Comparison of ENCODE assay signal across 11 mouse cellular contexts in genomic region chr8:64841747-64842406, GRCm38 (mm10). TPM values are rescaled to one million over a fixed set of nuclear protein-coding genes. Genes with fewer than 3 reads are reported as not detected.
DNase-seq lines count a peak whose midpoint lies in the region; ATAC-seq and TF ChIP-seq lines count a peak whose summit lies in the region.
"Had no signal": no experiment of that assay in that cellular context is flagged by ENCODE, and none has a peak within 500 bp of the region (broad histone marks: within the 10 kb centered on the region; RNA-seq: fewer than 3 reads in every experiment).

No protein-coding gene starts in this region.

- peak overlapping the region; percentile 29 for H3K4me2 ChIP-seq in heart, embryonic 14.5 days (ENCODE audit: low read length)
- H3K4me2 ChIP-seq in liver, embryonic 11.5 days = no peak overlapping the region
- no peak overlapping the region for H3K4me2 ChIP-seq in midbrain, embryonic 15.5 days
- H3K4me2 ChIP-seq: neural tube, embryonic 13.5 days had no signal

- intact Hi-C loops in left cerebral cortex, adult 2 months (cut with DNase I) = loop anchor here (10.0 kb wide), 1 partner anchor 217 kb away; no protein-coding TSS in a partner anchor
- intact Hi-C loops in left cerebral cortex, postnatal 10 days (cut with DNase I) = loop anchor here (10.0 kb wide), 1 partner anchor 227 kb away; no protein-coding TSS in a partner anchor

- no peak for TF ChIP-seq CTCF in left cerebral cortex, adult 2 months (IDR thresholded peaks at IDR 0.05)

- no peaks in the 10 kb centered on the region for H3K9me3 ChIP-seq in heart, embryonic 14.5 days (ENCODE audit: control insufficient read depth, low read length)
- H3K9me3 ChIP-seq in liver, embryonic 11.5 days (ENCODE audit: control insufficient read depth, low read length) = no peaks in the 10 kb centered on the region
- H3K9me3 ChIP-seq in midbrain, embryonic 15.5 days = no peaks in the 10 kb centered on the region
- H3K9me3 ChIP-seq: neural tube, embryonic 13.5 days had no signal

- no peak overlapping the region for H3K9ac ChIP-seq in heart, embryonic 14.5 days (ENCODE audit: low read length)
- H3K9ac ChIP-seq in liver, embryonic 11.5 days (ENCODE audit: low read depth, low read length) = no peak overlapping the region
- H3K9ac ChIP-seq in midbrain, embryonic 15.5 days = no peak overlapping the region
- H3K9ac ChIP-seq: neural tube, embryonic 13.5 days had no signal

- DNase-seq in left cerebral cortex, adult 2 months (ENCODE audit: extremely low spot score in 1 of 2, low spot score in 2 of 2) = peak in 1 of 2 experiments; percentile 49
- no peak for DNase-seq in left cerebral cortex, postnatal 10 days (ENCODE audit: extremely low spot score in 1 of 2, low spot score in 2 of 2)
- DNase-seq in adrenal gland, adult 2 months = peak; percentile 90
- DNase-seq in lung, postnatal 10 days = peak; percentile 63
- DNase-seq in liver, embryonic 11.5 days (ENCODE audit: low spot score) = no peak
- DNase-seq: cerebellum, adult 9-11 months; thymus, adult 18-20 months had no signal

- no peak for ATAC-seq in heart, embryonic 14.5 days (ENCODE audit: insufficient number of reproducible peaks, insufficient read depth, low FRiP score, low read depth)
- no peak for ATAC-seq in liver, embryonic 11.5 days (replicated peaks; ENCODE audit: low FRiP score)
- ATAC-seq in midbrain, embryonic 15.5 days (replicated peaks) = no peak
- ATAC-seq: forebrain, embryonic 14.5 days had no signal

- H3K4me3 ChIP-seq in left cerebral cortex, adult 2 months = no peak overlapping the region
- no peak overlapping the region for H3K4me3 ChIP-seq in heart, embryonic 14.5 days (ENCODE audit: control insufficient read depth in 1 of 2, insufficient read depth in 1 of 2, low read depth in 1 of 2, low read length in 2 of 2)
- H3K4me3 ChIP-seq in liver, embryonic 11.5 days (ENCODE audit: low read depth, low read length) = no peak overlapping the region
- H3K4me3 ChIP-seq in midbrain, embryonic 15.5 days = no peak overlapping the region
- H3K4me3 ChIP-seq: neural tube, embryonic 13.5 days had no signal

- peak overlapping the region; percentile 7 for H3K27ac ChIP-seq in left cerebral cortex, adult 2 months
- no peak overlapping the region for H3K27ac ChIP-seq in heart, embryonic 14.5 days (replicated peaks in 1 of 2; ENCODE audit: control insufficient read depth in 1 of 2, insufficient read depth in 1 of 2, low read depth in 2 of 2, low read length in 2 of 2)
- H3K27ac ChIP-seq in liver, embryonic 11.5 days (ENCODE audit: low read depth, low read length) = no peak overlapping the region
- no peak overlapping the region for H3K27ac ChIP-seq in midbrain, embryonic 15.5 days
- H3K27ac ChIP-seq: neural tube, embryonic 13.5 days had no signal

- whole genome bisulfite sequencing in heart, embryonic 14.5 days = 59% methylated on average over 13 of the region's 13 CpGs
- WGBS in liver, embryonic 11.5 days = 91% methylated on average over 13 of the region's 13 CpGs
- 93% methylated on average over 13 of the region's 13 CpGs for WGBS in midbrain, embryonic 15.5 days

- peaks cover 8 to 42% of the 10 kb centered on the region in 2 experiments for H3K4me1 ChIP-seq in heart, embryonic 14.5 days (ENCODE audit: control insufficient read depth in 2 of 2, insufficient read depth in 2 of 2, low read length in 2 of 2)
- no peaks in the 10 kb centered on the region for H3K4me1 ChIP-seq in liver, embryonic 11.5 days (replicated peaks; ENCODE audit: control insufficient read depth, insufficient read depth, low read length)
- H3K4me1 ChIP-seq in midbrain, embryonic 15.5 days = peaks cover 5% of the 10 kb centered on the region

- no peaks in the 10 kb centered on the region for H3K36me3 ChIP-seq in heart, embryonic 14.5 days (ENCODE audit: control insufficient read depth, insufficient read depth, low read length)
- H3K36me3 ChIP-seq in liver, embryonic 11.5 days (ENCODE audit: control insufficient read depth, insufficient read depth, low read length) = no peaks in the 10 kb centered on the region
- H3K36me3 ChIP-seq in midbrain, embryonic 15.5 days (replicated peaks) = no peaks in the 10 kb centered on the region
- H3K36me3 ChIP-seq: neural tube, embryonic 13.5 days had no signal

- H3K27me3 ChIP-seq in heart, embryonic 14.5 days (ENCODE audit: control insufficient read depth, insufficient read depth, low read length) = no peaks in the 10 kb centered on the region
- no peaks in the 10 kb centered on the region for H3K27me3 ChIP-seq in liver, embryonic 11.5 days (replicated peaks; ENCODE audit: control insufficient read depth, insufficient read depth, low read length)
- H3K27me3 ChIP-seq in midbrain, embryonic 15.5 days (replicated peaks) = no peaks in the 10 kb centered on the region
- H3K27me3 ChIP-seq: neural tube, embryonic 13.5 days had no signal

RNA-seq across cellular contexts. Expression of gene Klhl2, which starts 7.9 kb away (rescaled TPM):
- total RNA-seq in left cerebral cortex, adult 2 months (2021) = 100 to 1,000 TPM; 158 to 173 TPM
- 100 to 1,000 TPM; 124 to 128 TPM for total RNA-seq in left cerebral cortex, postnatal 10 days (2021)
- 10 to 100 TPM; 72.8 to 86.4 TPM for total RNA-seq in adrenal gland, adult 2 months (2021)
- polyA plus RNA-seq in adrenal gland, adult 2 months (2012; rRNA removed) = 13.4 and 13.8 TPM in 2 replicates
- 13.1 and 13.9 TPM in 2 replicates for polyA plus RNA-seq in heart, embryonic 14.5 days (2014; fragmentation: Nextera tagmentation; extraction: Ambion mirVana)
- polyA plus RNA-seq in liver, embryonic 11.5 days (2014; fragmentation: Nextera tagmentation; extraction: Ambion mirVana) = 9.7 and 10.1 TPM in 2 replicates
- polyA plus RNA-seq in midbrain, embryonic 15.5 days (2015; fragmentation: Nextera tagmentation; extraction: Ambion mirVana) = 43.4 and 43.8 TPM in 2 replicates

Comparison
In these comparisons a context has a peak if more than half of its experiments do, and no peak if none do; other contexts are left out.
1. DNase-seq: peak in adrenal gland, adult 2 months (single experiment) and lung, postnatal 10 days (single experiment); none in left cerebral cortex, postnatal 10 days (0 of 2) and liver, embryonic 11.5 days (single experiment).